Mouse (Mus musculus) cerebellum, adult 9-10 months (tissue): ENCODE results near the gene Cnnm2.

ENCODE experiments used
- DNase-seq: peaks from one replicate; pipeline ENCODE4 v3.0.0; 2022

Cnnm2 gene

GRCm38 (mm10) chr19:46890657-46891056 lies 129.3 kb downstream of the Cnnm2 start:
- DNase-seq = no peak

- DNase-seq = no peak
Measured at GRCm38 (mm10) chr19:46892856-46893255, 131.5 kb downstream of the Cnnm2 start.

- DNase-seq = no peak
Measured at GRCm38 (mm10) chr19:46893484-46893883, 132.1 kb downstream of the Cnnm2 start.

- no peak for DNase-seq
Measured at GRCm38 (mm10) chr19:46897135-46897534, 135.7 kb downstream of the Cnnm2 start.

DNA sequence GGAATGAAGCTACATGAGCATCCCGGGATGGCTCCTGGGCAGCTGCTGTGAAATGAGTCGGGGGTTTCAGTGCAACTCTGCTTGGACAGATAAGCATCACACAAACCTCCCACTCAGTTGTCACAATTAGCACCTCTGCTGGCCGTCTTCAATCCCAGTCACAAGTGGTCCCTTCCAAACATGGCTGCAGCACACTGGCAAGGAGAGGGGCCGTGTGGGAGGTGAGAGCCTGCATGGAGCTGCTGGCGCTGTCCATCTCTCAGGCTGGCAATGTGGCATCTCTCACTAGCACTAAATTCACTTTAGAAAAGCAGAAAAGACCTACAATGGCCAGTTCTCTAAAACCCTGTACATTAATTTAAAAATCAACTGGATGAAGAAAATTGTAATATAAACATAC lies 136.8 kb downstream of the Cnnm2 start:
- no peak for DNase-seq

GRCm38 (mm10) chr19:46899306-46899705 lies 137.9 kb downstream of the Cnnm2 start:
- peak; percentile 64 for DNase-seq

GRCm38 (mm10) chr19:46899871-46900270 lies 138.5 kb downstream of the Cnnm2 start:
- no peak for DNase-seq

- DNase-seq = no peak
Measured at GRCm38 (mm10) chr19:46900786-46901185, 139.4 kb downstream of the Cnnm2 start.

GRCm38 (mm10) chr19:46901323-46901722 lies 139.9 kb downstream of the Cnnm2 start:
- no peak for DNase-seq

GRCm38 (mm10) chr19:46903379-46903778 lies 142.0 kb downstream of the Cnnm2 start:
- DNase-seq = no peak

DNA sequence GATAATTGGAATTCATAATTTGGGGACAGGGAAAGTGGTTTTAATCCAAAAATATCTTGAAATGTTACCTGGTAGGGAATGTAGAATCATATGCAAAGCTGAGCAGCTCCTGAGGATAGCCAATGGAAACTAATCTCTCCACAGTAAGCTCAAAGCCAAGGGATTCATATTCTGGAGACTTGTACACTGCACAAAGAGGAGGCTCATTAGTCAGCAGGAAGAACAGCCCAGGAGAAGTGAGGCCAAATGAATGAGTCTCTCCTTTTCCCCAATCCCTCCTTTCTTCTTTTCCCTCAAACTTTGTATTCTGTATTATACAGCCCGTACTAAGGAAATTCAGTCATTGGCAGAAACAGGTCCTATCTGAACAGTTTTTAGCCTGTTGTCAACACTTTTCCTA lies 143.5 kb downstream of the Cnnm2 start:
- no peak for DNase-seq

- no peak for DNase-seq
Measured at GRCm38 (mm10) chr19:46905383-46905782, 144.0 kb downstream of the Cnnm2 start.

DNA sequence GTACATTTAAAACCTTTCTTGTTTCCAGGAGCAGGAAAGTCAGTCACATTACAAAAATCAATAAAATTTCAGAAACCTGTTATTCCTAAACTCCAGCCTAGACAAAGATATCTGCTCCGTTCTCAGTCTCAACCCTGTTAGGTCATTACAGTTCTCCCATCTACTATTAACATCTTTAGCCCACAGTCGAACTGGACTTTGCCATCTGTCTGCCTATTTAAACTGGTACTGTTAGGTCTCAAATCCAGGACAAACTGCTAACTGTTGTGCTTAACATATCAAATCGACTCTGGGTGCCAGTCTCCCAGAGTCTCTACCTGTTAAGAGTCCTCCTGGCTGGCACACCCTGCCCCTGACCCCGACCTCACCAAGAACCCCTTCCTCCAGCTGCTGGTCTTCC lies 144.6 kb downstream of the Cnnm2 start:
- DNase-seq = no peak

- no peak for DNase-seq
Measured at GRCm38 (mm10) chr19:46908207-46908606, 146.8 kb downstream of the Cnnm2 start.

DNA sequence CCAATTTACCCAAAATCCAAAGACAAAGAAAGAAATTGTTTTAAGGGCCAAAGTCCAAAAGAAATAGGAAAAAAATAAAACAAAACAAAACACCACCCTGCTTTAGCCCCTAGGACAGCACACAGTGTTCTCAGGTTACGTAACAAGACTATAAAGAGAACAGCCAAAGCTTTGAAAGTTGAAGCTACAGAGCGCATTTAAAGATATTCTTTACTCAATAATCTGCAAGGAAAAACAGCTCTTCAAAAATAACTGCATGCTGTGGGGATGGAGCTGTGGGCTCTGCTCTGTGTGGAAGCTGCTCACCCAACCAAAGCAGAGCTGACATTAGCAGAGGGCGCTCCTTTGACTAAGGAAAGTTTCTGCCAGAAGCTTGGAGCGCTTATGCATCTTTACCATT lies 147.6 kb downstream of the Cnnm2 start:
- DNase-seq = peak; percentile 38

DNA sequence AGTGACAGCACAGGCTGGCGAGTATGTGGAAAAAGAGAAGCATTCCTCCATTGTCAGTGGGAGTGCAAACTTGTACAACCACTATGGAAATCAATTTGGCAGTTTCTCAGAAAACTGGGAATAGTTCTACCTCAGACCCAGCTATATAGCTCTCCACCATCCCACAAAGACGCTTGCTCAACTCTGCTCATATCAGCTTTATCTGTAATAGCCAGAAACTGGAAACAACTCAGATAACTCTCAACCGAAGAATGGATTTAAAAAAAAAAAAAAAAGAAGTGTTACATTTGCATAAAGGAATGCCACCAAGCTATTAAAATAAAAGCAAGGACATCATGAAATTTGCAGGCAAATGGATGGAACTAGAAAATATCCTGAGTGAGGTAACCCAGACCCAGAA lies 150.1 kb downstream of the Cnnm2 start:
- no peak for DNase-seq

DNA sequence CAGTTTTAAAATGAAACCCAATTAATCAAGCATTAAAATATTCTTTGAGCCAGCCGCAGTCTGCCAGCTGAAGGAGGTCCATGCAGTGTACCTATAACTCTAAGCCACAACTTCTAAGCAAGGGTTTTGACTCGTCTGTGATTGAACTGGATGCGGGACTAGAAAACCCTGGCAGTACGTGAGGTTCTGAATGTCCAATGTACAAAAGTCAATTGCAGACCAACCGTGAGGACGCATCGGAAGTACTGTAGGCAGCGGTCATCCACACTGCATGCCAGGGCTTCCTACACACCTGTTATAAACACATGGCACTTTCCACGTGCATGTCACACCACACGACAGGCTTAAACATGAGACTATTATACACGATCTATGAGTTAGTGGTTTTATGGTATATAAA lies 152.2 kb downstream of the Cnnm2 start:
- no peak for DNase-seq

- DNase-seq = no peak
Measured at GRCm38 (mm10) chr19:46915406-46916080, 154.1 kb downstream of the Cnnm2 start.

GRCm38 (mm10) chr19:46920571-46920970 lies 159.2 kb downstream of the Cnnm2 start:
- DNase-seq = no peak

DNA sequence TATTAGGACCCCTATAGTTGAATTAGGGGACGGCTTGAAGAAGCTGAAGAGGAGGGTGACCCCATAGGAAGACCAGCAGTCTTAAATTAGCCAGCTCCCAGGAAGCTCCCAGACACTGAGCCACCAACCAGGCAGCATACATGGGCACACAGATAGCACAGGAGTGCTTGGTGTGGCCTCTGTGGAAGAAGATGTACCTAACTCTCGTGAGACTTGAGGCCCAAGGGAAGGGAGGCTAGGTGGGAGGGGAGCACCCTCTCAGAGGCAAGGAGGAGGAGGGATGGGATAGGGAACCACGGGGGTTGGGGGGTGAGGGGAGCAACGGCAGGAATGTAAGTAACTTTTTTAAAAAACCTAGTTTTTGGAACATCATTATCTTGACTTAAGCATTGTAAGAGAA lies 165.0 kb downstream of the Cnnm2 start:
- DNase-seq = no peak

- no peak for DNase-seq
Measured at GRCm38 (mm10) chr19:46926951-46927350, 165.6 kb downstream of the Cnnm2 start.

DNA sequence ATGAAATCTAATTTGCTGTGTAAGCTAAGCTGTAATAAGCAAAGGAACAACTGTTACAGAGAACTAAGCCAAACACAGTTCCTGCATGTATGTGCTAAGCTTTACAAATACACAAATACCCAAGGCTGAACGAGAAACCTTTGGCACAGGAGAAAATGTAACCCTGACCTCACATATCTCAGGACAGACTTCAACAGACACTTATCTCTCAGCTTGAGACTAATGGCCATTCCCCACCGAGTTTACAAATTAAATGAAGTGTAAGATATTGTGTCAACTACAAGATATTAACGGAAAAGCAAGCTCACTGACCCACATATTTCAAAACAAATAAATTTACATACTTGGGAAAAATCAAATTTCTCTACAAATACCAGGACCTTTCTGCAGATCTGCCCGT lies 166.7 kb downstream of the Cnnm2 start:
- DNase-seq = no peak

DNA sequence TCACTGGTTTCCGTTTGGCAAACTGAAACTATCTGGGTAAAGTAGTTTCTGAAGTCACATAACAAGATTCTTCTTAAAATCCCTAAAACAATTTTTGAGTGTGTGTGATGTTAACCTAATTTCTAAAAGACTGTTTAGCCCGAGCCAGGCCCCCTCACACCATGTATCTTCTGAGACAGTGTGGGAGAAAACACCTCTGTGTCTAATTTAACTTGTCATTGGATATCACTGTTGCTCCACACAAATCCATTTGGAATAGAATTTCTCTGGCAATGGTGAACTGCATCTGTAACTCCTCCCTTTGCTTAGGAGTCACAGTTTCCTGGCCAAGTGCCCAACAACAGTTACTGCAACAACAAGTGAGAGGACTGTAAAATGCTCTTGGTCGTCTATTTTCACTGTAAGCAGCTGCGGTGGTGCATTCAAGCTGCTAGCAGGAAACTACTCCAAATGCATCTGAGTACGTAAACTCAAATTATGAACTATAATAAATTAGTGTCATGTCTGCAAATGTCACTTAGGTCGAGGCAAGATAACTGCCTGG lies 167.7 kb downstream of the Cnnm2 start:
- no peak for DNase-seq
